7 mouse cellular contexts compared by ENCODE assay signal in the genomic region with DNA sequence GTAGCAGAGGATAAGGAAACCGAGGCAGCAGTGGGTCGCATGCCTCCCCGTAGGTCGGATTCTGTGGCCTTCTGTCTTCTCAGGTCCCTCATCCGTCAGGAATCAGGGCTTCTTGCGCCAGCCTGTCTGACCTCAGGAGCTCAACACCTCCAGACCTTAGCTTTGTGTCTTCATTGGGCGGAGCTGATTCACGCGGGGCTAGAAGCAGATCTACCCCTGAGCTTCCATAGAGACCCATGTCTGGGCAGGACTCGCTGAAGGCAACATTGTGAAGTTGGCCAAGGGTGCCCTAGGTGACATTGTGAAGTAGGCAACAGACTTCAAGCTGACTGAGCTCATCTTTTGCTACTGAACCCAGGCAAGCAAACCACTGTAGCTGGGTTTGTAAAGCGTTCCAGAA. TPM values are rescaled to one million over a fixed set of nuclear protein-coding genes. Genes with fewer than 3 reads are reported as not detected.
DNase-seq lines count a peak whose midpoint lies in the region; ATAC-seq and TF ChIP-seq lines count a peak whose summit lies in the region.

No protein-coding gene starts in this region.

- H3K36me3 ChIP-seq in embryonic facial prominence, embryonic 14.5 days (ENCODE audit: control insufficient read depth, insufficient read depth, low read length) = no peaks in the 10 kb centered on the region
- no peaks in the 10 kb centered on the region for H3K36me3 ChIP-seq in intestine, embryonic 14.5 days (ENCODE audit: control insufficient read depth, insufficient read depth, low read length)
- no peaks in the 10 kb centered on the region for H3K36me3 ChIP-seq in neural tube, embryonic 12.5 days

- H3K9me3 ChIP-seq in embryonic facial prominence, embryonic 14.5 days (ENCODE audit: control insufficient read depth, low read length) = no peaks in the 10 kb centered on the region
- H3K9me3 ChIP-seq in intestine, embryonic 14.5 days (ENCODE audit: control insufficient read depth, low read length) = no peaks in the 10 kb centered on the region
- no peaks in the 10 kb centered on the region for H3K9me3 ChIP-seq in neural tube, embryonic 12.5 days

- H3K27ac ChIP-seq in embryonic facial prominence, embryonic 14.5 days (replicated peaks; ENCODE audit: low read depth, low read length) = no peak overlapping the region
- H3K27ac ChIP-seq in intestine, embryonic 14.5 days (ENCODE audit: low read depth) = no peak overlapping the region
- H3K27ac ChIP-seq in neural tube, embryonic 12.5 days = no peak overlapping the region

- TF ChIP-seq CTCF in lung, adult 2 months (IDR thresholded peaks at IDR 0.05; ENCODE audit: insufficient read depth, low read length) = no peak

- 49% methylated on average over 11 of the region's 11 CpGs for WGBS in lung, adult 2 months
- WGBS in embryonic facial prominence, embryonic 14.5 days = 30% methylated on average over 11 of the region's 11 CpGs
- WGBS in intestine, embryonic 14.5 days = 28% methylated on average over 11 of the region's 11 CpGs
- 23% methylated on average over 11 of the region's 11 CpGs for WGBS in neural tube, embryonic 12.5 days

- H3K4me2 ChIP-seq in embryonic facial prominence, embryonic 14.5 days (ENCODE audit: low read depth, low read length) = peak overlapping the region; percentile 71
- H3K4me2 ChIP-seq in intestine, embryonic 14.5 days (ENCODE audit: low read length) = no peak overlapping the region; the same call in 1 of the 2 replicates
- H3K4me2 ChIP-seq in neural tube, embryonic 12.5 days (replicated peaks) = peak overlapping the region; percentile 63

- H3K9ac ChIP-seq in embryonic facial prominence, embryonic 14.5 days (ENCODE audit: low read depth, low read length) = peak overlapping the region; percentile 61; the same call in 1 of the 2 replicates
- H3K9ac ChIP-seq in intestine, embryonic 14.5 days (ENCODE audit: low read length) = no peak overlapping the region
- H3K9ac ChIP-seq in neural tube, embryonic 12.5 days = no peak overlapping the region

- 0 out of 2 replicates have a peak, but pooled peaks cover 5% of the 10 kb centered on the region for H3K4me1 ChIP-seq in lung, adult 2 months (ENCODE audit: control insufficient read depth, insufficient read depth, low read length)
- H3K4me1 ChIP-seq in embryonic facial prominence, embryonic 14.5 days (ENCODE audit: control insufficient read depth, insufficient read depth, low read length) = peaks cover 10% of the 10 kb centered on the region
- H3K4me1 ChIP-seq in intestine, embryonic 14.5 days (replicated peaks; ENCODE audit: control insufficient read depth, insufficient read depth, low read length) = peaks cover 6% of the 10 kb centered on the region; the same call in 1 of the 2 replicates
- peaks cover 9% of the 10 kb centered on the region for H3K4me1 ChIP-seq in neural tube, embryonic 12.5 days

- peak overlapping the region; percentile 47 for H3K4me3 ChIP-seq in lung, adult 2 months (replicated peaks; ENCODE audit: extremely low read depth, low read depth, low read length)
- peak overlapping the region; percentile 40 for H3K4me3 ChIP-seq in embryonic facial prominence, embryonic 14.5 days (ENCODE audit: low read depth, low read length)
- peak overlapping the region; percentile 26; the same call in 1 of the 2 replicates for H3K4me3 ChIP-seq in intestine, embryonic 14.5 days (ENCODE audit: low read depth, low read length)
- H3K4me3 ChIP-seq in neural tube, embryonic 12.5 days = no peak overlapping the region

- DNase-seq in lung, adult 2 months = no peak
- no peak for DNase-seq in lung, adult 18-20 months
- no peak for DNase-seq in embryonic facial prominence, embryonic 14.5 days (ENCODE audit: low spot score)
- DNase-seq in intestine, embryonic 14.5 days (ENCODE audit: low spot score) = no peak
- no peak for DNase-seq in layer of hippocampus, adult 11-12 months (ENCODE audit: low spot score)
- no peak for DNase-seq in left cerebral cortex, adult 11 months (ENCODE audit: low spot score)

- no peak for ATAC-seq in embryonic facial prominence, embryonic 14.5 days (ENCODE audit: low read depth)
- 0 out of 2 replicates have a peak, but pooled peaks have one; percentile 20 for ATAC-seq in intestine, embryonic 14.5 days (replicated peaks; ENCODE audit: low FRiP score, low TSS enrichment, low read depth)
- ATAC-seq in neural tube, embryonic 12.5 days (ENCODE audit: low FRiP score, low read depth) = no peak

- H3K27me3 ChIP-seq in embryonic facial prominence, embryonic 14.5 days (replicated peaks; ENCODE audit: control insufficient read depth, insufficient read depth, low read length) = peaks cover 31% of the 10 kb centered on the region
- H3K27me3 ChIP-seq in intestine, embryonic 14.5 days (replicated peaks; ENCODE audit: control insufficient read depth, insufficient read depth, low read length) = peaks cover 28% of the 10 kb centered on the region
- H3K27me3 ChIP-seq in neural tube, embryonic 12.5 days (replicated peaks) = peaks cover 27% of the 10 kb centered on the region

- TF ChIP-seq POLR2A in lung, adult 2 months (IDR thresholded peaks at IDR 0.05; ENCODE audit: borderline replicate concordance, extremely low read depth, low read depth, low read length) = no peak

RNA-seq across cellular contexts. Expression of a gene that starts 0.3 kb away (rescaled TPM):
- polyA plus RNA-seq in lung, adult 2 months (2012; rRNA removed) = 24.8 and 25.8 TPM in 2 replicates
- polyA plus RNA-seq in embryonic facial prominence, embryonic 14.5 days (2014; fragmentation: Nextera tagmentation; extraction: Ambion mirVana) = 12.1 and 12.4 TPM in 2 replicates
- 6.1 and 7.5 TPM in 2 replicates for polyA plus RNA-seq in intestine, embryonic 14.5 days (2014; fragmentation: Nextera tagmentation; extraction: Ambion mirVana)
- polyA plus RNA-seq in neural tube, embryonic 12.5 days (2016; fragmentation: Nextera tagmentation; extraction: Ambion mirVana) = 1.3 and 2.0 TPM in 2 replicates
